ENCODE assay signal across 27 mouse cellular contexts in genomic region chr15:98543341-98543740, GRCm38 (mm10). TPM values are rescaled to one million over a fixed set of nuclear protein-coding genes. Genes with fewer than 3 reads are reported as not detected.
DNase-seq lines count a peak whose midpoint lies in the region; ATAC-seq and TF ChIP-seq lines count a peak whose summit lies in the region.
"Had no signal": no experiment of that assay in that cellular context is flagged by ENCODE, and none has a peak within 500 bp of the region (broad histone marks: within the 10 kb centered on the region; RNA-seq: fewer than 3 reads in every experiment).

No protein-coding gene starts in this region.

- no peaks in the 10 kb centered on the region for H3K27me3 ChIP-seq in limb, embryonic 13.5 days
- H3K27me3 ChIP-seq in limb, embryonic 10.5 days (ENCODE audit: low read depth, poor library complexity, severe bottlenecking): no peaks in the 10 kb centered on the region
- H3K27me3 ChIP-seq: embryonic facial prominence, embryonic 15.5 days; heart, embryonic 15.5 days; hindbrain, embryonic 13.5 days; Patski had no signal

- peak overlapping the region; percentile 87 for H3K27ac ChIP-seq in gastrocnemius, adult 2 months
- H3K27ac ChIP-seq in limb, embryonic 13.5 days: no peak overlapping the region
- H3K27ac ChIP-seq in limb, embryonic 10.5 days: no peak overlapping the region
- peak overlapping the region; percentile 30; the same call in 1 of the 2 replicates for H3K27ac ChIP-seq in bone marrow macrophage, adult 2 months (ENCODE audit: insufficient read depth, low read depth, low read length)
- H3K27ac ChIP-seq: embryonic facial prominence, embryonic 15.5 days; forebrain, embryonic 10.5 days; heart, embryonic 10.5 days; heart, embryonic 15.5 days; hindbrain, embryonic 13.5 days; hindbrain, postnatal 0 days had no signal

- no peak for TF ChIP-seq POLR2A in bone marrow macrophage, adult 2 months (IDR thresholded peaks at IDR 0.05; ENCODE audit: borderline replicate concordance, low read depth, low read length)

- H3K9ac ChIP-seq in limb, embryonic 13.5 days: peak overlapping the region; percentile 50; the same call in 1 of the 2 replicates
- H3K9ac ChIP-seq: embryonic facial prominence, embryonic 15.5 days; heart, embryonic 15.5 days; hindbrain, embryonic 13.5 days had no signal

- WGBS in limb, embryonic 13.5 days: 74% methylated on average over 4 of the region's 4 CpGs
- 87% methylated on average over 4 of the region's 4 CpGs for WGBS in limb, embryonic 10.5 days

- no peak overlapping the region for H3K4me3 ChIP-seq in gastrocnemius, adult 2 months
- H3K4me3 ChIP-seq in limb, embryonic 13.5 days: no peak overlapping the region
- H3K4me3 ChIP-seq in limb, embryonic 10.5 days: no peak overlapping the region
- H3K4me3 ChIP-seq in bone marrow macrophage, adult 2 months (ENCODE audit: insufficient read depth, low read length): no peak overlapping the region
- H3K4me3 ChIP-seq: embryonic facial prominence, embryonic 15.5 days; erythroblast, embryonic 14.5 days; forebrain, embryonic 10.5 days; heart, embryonic 10.5 days; heart, embryonic 15.5 days; hindbrain, embryonic 13.5 days had no signal

- peak; percentile 43 for DNase-seq in gastrocnemius, adult 2 months
- no peak for DNase-seq in gastrocnemius, postnatal 36 days
- DNase-seq in limb, embryonic 10.5 days (ENCODE audit: low spot score): no peak
- DNase-seq in frontal cortex, postnatal 25 days (ENCODE audit: low spot score in 2 of 2): no peak
- DNase-seq: adrenal gland, adult 8-10 months; cerebellum, adult 2 months; cerebellum, postnatal 10 days; embryo, embryonic 11 days; gastrocnemius, postnatal 14 days; heart, adult 18-20 months; heart, postnatal 14 days; kidney, adult 8-10 months had no signal

- no peak for ATAC-seq in limb, embryonic 13.5 days (ENCODE audit: low FRiP score, low read depth)
- ATAC-seq: activated CD4-positive, CD25-positive, alpha-beta regulatory T cell, adult 4 months; forebrain, embryonic 14.5 days; hindbrain, postnatal 0 days; Patski had no signal

- no peaks in the 10 kb centered on the region for H3K4me1 ChIP-seq in limb, embryonic 13.5 days
- H3K4me1 ChIP-seq in limb, embryonic 10.5 days: no peaks in the 10 kb centered on the region
- H3K4me1 ChIP-seq in bone marrow macrophage, adult 2 months (ENCODE audit: control insufficient read depth, insufficient read depth, low read length): peaks cover 31% of the 10 kb centered on the region
- H3K4me1 ChIP-seq: embryonic facial prominence, embryonic 15.5 days; forebrain, embryonic 10.5 days; heart, embryonic 10.5 days; heart, embryonic 15.5 days; hindbrain, embryonic 13.5 days had no signal

- no peak for TF ChIP-seq CTCF in gastrocnemius, adult 2 months (IDR thresholded peaks at IDR 0.05)
- TF ChIP-seq CTCF in bone marrow macrophage, adult 2 months (IDR thresholded peaks at IDR 0.05; ENCODE audit: low read depth, low read length): no peak

- H3K4me2 ChIP-seq in limb, embryonic 13.5 days (replicated peaks): no peak overlapping the region
- H3K4me2 ChIP-seq: embryonic facial prominence, embryonic 15.5 days; heart, embryonic 15.5 days; hindbrain, embryonic 13.5 days had no signal

- H3K9me3 ChIP-seq in limb, embryonic 13.5 days: no peaks in the 10 kb centered on the region
- H3K9me3 ChIP-seq in limb, embryonic 10.5 days (replicated peaks): no peaks in the 10 kb centered on the region
- H3K9me3 ChIP-seq: embryonic facial prominence, embryonic 15.5 days; forebrain, embryonic 10.5 days; heart, embryonic 10.5 days; heart, embryonic 15.5 days; hindbrain, embryonic 13.5 days had no signal

- peaks cover 83% of the 10 kb centered on the region for H3K36me3 ChIP-seq in limb, embryonic 13.5 days
- peaks cover 98% of the 10 kb centered on the region for H3K36me3 ChIP-seq in limb, embryonic 10.5 days

- intact Hi-C loops in gastrocnemius, adult 2 months (cut with DNase I): no loop called here
- intact Hi-C loops in gastrocnemius, postnatal 36 days (cut with DNase I): no loop called here

RNA-seq across cellular contexts. Expression of gene Kansl2, which starts 9.3 kb away (rescaled TPM):
- total RNA-seq in gastrocnemius, adult 2 months (2021): 10 to 100 TPM; 64.7 to 66.3 TPM
- total RNA-seq in gastrocnemius, postnatal 36 days (2021): 10 to 100 TPM; 62.2 to 64.5 TPM
- 139 and 147 TPM in 2 replicates for polyA plus RNA-seq in limb, embryonic 13.5 days (2015; fragmentation: Nextera tagmentation; extraction: Ambion mirVana)
- 168 and 181 TPM in 2 replicates for polyA plus RNA-seq in limb, embryonic 10.5 days (2016; fragmentation: Nextera tagmentation; extraction: Ambion mirVana)
- polyA plus RNA-seq in bone marrow macrophage, adult 2 months (2012; ENCODE audit: insufficient read depth, insufficient read length, missing spikeins): 56.6 and 62.4 TPM in 2 replicates

RNA-seq across cellular contexts. Expression of gene Ccnt1, which starts 27.4 kb away (rescaled TPM):
- 10 to 100 TPM; 20.4 to 20.5 TPM for total RNA-seq in gastrocnemius, adult 2 months (2021)
- total RNA-seq in gastrocnemius, postnatal 36 days (2021): 10 to 100 TPM; 12.4 to 17.9 TPM
- polyA plus RNA-seq in limb, embryonic 13.5 days (2015; fragmentation: Nextera tagmentation; extraction: Ambion mirVana): 57.7 and 62.1 TPM in 2 replicates
- 60.7 and 68.0 TPM in 2 replicates for polyA plus RNA-seq in limb, embryonic 10.5 days (2016; fragmentation: Nextera tagmentation; extraction: Ambion mirVana)
- 42.6 and 44.0 TPM in 2 replicates for polyA plus RNA-seq in bone marrow macrophage, adult 2 months (2012; ENCODE audit: insufficient read depth, insufficient read length, missing spikeins)

RNA-seq across cellular contexts. Expression of gene 4930415O20Rik, which starts 27.5 kb away (rescaled TPM):
- total RNA-seq in gastrocnemius, adult 2 months (2021): 1 to 10 TPM in 1 of 2 experiments, not detected in 1; 1.2 TPM
- under 1 TPM in 1 of 2 experiments, not detected in 1; 0.87 TPM for total RNA-seq in gastrocnemius, postnatal 36 days (2021)
- not detected in 2 replicates for polyA plus RNA-seq in limb, embryonic 13.5 days (2015; fragmentation: Nextera tagmentation; extraction: Ambion mirVana)
- polyA plus RNA-seq in limb, embryonic 10.5 days (2016; fragmentation: Nextera tagmentation; extraction: Ambion mirVana): 0.28 TPM in 1 of 2 replicates, not detected in the other
- polyA plus RNA-seq in bone marrow macrophage, adult 2 months (2012; ENCODE audit: insufficient read depth, insufficient read length, missing spikeins): not detected in 2 replicates
- total RNA-seq: adrenal gland, adult 8-10 months; hematopoietic stem cell, adult 5-6 weeks; hindbrain, postnatal 0 days had no signal
- polyA plus RNA-seq: activated CD4-positive, CD25-positive, alpha-beta regulatory T cell, adult 4 months; cerebellum, adult 2 months; embryonic facial prominence, embryonic 11.5 days; erythroblast, embryonic 14.5 days; forebrain, embryonic 14.5 days; hindbrain, embryonic 13.5 days; hindbrain, postnatal 0 days had no signal

RNA-seq across cellular contexts. Expression of gene Olfr279, which starts 51.1 kb away (rescaled TPM):
- not detected for total RNA-seq in gastrocnemius, adult 2 months (2021)
- not detected for total RNA-seq in gastrocnemius, postnatal 36 days (2021)
- not detected in 2 replicates for polyA plus RNA-seq in limb, embryonic 13.5 days (2015; fragmentation: Nextera tagmentation; extraction: Ambion mirVana)
- not detected in 2 replicates for polyA plus RNA-seq in limb, embryonic 10.5 days (2016; fragmentation: Nextera tagmentation; extraction: Ambion mirVana)
- not detected in 2 replicates for polyA plus RNA-seq in bone marrow macrophage, adult 2 months (2012; ENCODE audit: insufficient read depth, insufficient read length, missing spikeins)
- total RNA-seq: adrenal gland, adult 8-10 months; gastrocnemius, postnatal 14 days; heart, adult 18-20 months; heart, postnatal 14 days; hematopoietic stem cell, adult 5-6 weeks; hindbrain, postnatal 0 days had no signal
- polyA plus RNA-seq: activated CD4-positive, CD25-positive, alpha-beta regulatory T cell, adult 4 months; embryonic facial prominence, embryonic 11.5 days; erythroblast, embryonic 14.5 days; forebrain, embryonic 10.5 days; forebrain, embryonic 14.5 days; heart, embryonic 10.5 days; heart, embryonic 15.5 days; hindbrain, embryonic 13.5 days; hindbrain, postnatal 0 days; intestine, embryonic 14.5 days; Patski had no signal

Comparison
In these comparisons a context has a peak if more than half of its experiments do, and no peak if none do; other contexts are left out.
1. H3K27ac ChIP-seq: peak in gastrocnemius, adult 2 months (single experiment) and bone marrow macrophage, adult 2 months (single experiment); none in limb, embryonic 13.5 days (single experiment) and limb, embryonic 10.5 days (single experiment).